In genomic region chr9:16899060-16899459, GRCm38 (mm10) we compare ENCODE assay signal across 14 mouse cellular contexts.
"Had no signal": no experiment of that assay in that cellular context is flagged by ENCODE, and none has a peak within 500 bp of the region (broad histone marks: within the 10 kb centered on the region; RNA-seq: fewer than 3 reads in every experiment).

No protein-coding gene starts in this region.

- H3K4me2 ChIP-seq: limb, embryonic 15.5 days; liver, embryonic 12.5 days; lung, embryonic 15.5 days; midbrain, embryonic 12.5 days had no signal

- ATAC-seq: liver, embryonic 12.5 days had no signal

- DNase-seq: kidney, adult 2 months; kidney, postnatal 36 days; layer of hippocampus, adult 9-11 months; layer of hippocampus, postnatal 36 days; lung, postnatal 14 days; thymus, adult 18-20 months; thymus, postnatal 14 days had no signal

- H3K36me3 ChIP-seq: limb, embryonic 15.5 days; liver, embryonic 12.5 days; lung, embryonic 15.5 days; midbrain, embryonic 12.5 days had no signal

- H3K9ac ChIP-seq: limb, embryonic 15.5 days; liver, embryonic 12.5 days; lung, embryonic 15.5 days; midbrain, embryonic 12.5 days had no signal

- H3K27ac ChIP-seq: limb, embryonic 15.5 days; liver, embryonic 12.5 days; lung, embryonic 15.5 days; macrophage; midbrain, embryonic 12.5 days had no signal

- H3K4me1 ChIP-seq: limb, embryonic 15.5 days; liver, embryonic 12.5 days; lung, embryonic 15.5 days; megakaryocyte, embryonic 14.5 days; midbrain, embryonic 12.5 days had no signal

- H3K9me3 ChIP-seq: limb, embryonic 15.5 days; liver, embryonic 12.5 days; lung, embryonic 15.5 days; megakaryocyte, embryonic 14.5 days; midbrain, embryonic 12.5 days had no signal

- H3K27me3 ChIP-seq: limb, embryonic 15.5 days; liver, embryonic 12.5 days; lung, embryonic 15.5 days; megakaryocyte, embryonic 14.5 days; midbrain, embryonic 12.5 days had no signal

- H3K4me3 ChIP-seq: limb, embryonic 15.5 days; liver, embryonic 12.5 days; lung, embryonic 15.5 days; megakaryocyte, embryonic 14.5 days; midbrain, embryonic 12.5 days; myocyte had no signal
